Comparison of ENCODE assay signal across 9 mouse cellular contexts in genomic region chr7:141612791-141613190, GRCm38 (mm10). TPM values are rescaled to one million over a fixed set of nuclear protein-coding genes. Genes with fewer than 3 reads are reported as not detected.
A peak's percentile ranks its signal among the peaks of the same experiment; 100 is the strongest.
DNase-seq lines count a peak whose midpoint lies in the region; ATAC-seq and TF ChIP-seq lines count a peak whose summit lies in the region.
"Had no signal": no experiment of that assay in that cellular context is flagged by ENCODE, and none has a peak within 500 bp of the region (broad histone marks: within the 10 kb centered on the region; RNA-seq: fewer than 3 reads in every experiment).

No protein-coding gene starts in this region.

- H3K4me2 ChIP-seq in hindbrain, embryonic 13.5 days: no peak overlapping the region
- no peak overlapping the region for H3K4me2 ChIP-seq in hindbrain, embryonic 14.5 days (replicated peaks)
- H3K4me2 ChIP-seq in intestine, postnatal 0 days (replicated peaks; ENCODE audit: low read depth): no peak overlapping the region
- no peak overlapping the region for H3K4me2 ChIP-seq in midbrain, embryonic 14.5 days (ENCODE audit: low read length)
- H3K4me2 ChIP-seq: liver, embryonic 15.5 days had no signal

- H3K27me3 ChIP-seq in hindbrain, embryonic 13.5 days: no peaks in the 10 kb centered on the region
- H3K27me3 ChIP-seq in hindbrain, embryonic 14.5 days (ENCODE audit: control insufficient read depth, insufficient read depth, low read length): no peaks in the 10 kb centered on the region
- no peaks in the 10 kb centered on the region for H3K27me3 ChIP-seq in intestine, postnatal 0 days (replicated peaks; ENCODE audit: control insufficient read depth, insufficient read depth, low read length)
- H3K27me3 ChIP-seq in midbrain, embryonic 14.5 days (ENCODE audit: control insufficient read depth, insufficient read depth, low read length): no peaks in the 10 kb centered on the region
- H3K27me3 ChIP-seq: liver, embryonic 15.5 days had no signal

- no peaks in the 10 kb centered on the region for H3K9me3 ChIP-seq in hindbrain, embryonic 13.5 days
- H3K9me3 ChIP-seq in hindbrain, embryonic 14.5 days (ENCODE audit: control insufficient read depth, low read length): no peaks in the 10 kb centered on the region
- H3K9me3 ChIP-seq in intestine, postnatal 0 days (ENCODE audit: control insufficient read depth): no peaks in the 10 kb centered on the region
- no peaks in the 10 kb centered on the region for H3K9me3 ChIP-seq in midbrain, embryonic 14.5 days (ENCODE audit: control insufficient read depth, low read length)
- H3K9me3 ChIP-seq: liver, embryonic 15.5 days had no signal

- H3K27ac ChIP-seq in hindbrain, embryonic 13.5 days: 0 out of 2 replicates have a peak overlapping the region, but pooled peaks have one; percentile 41
- no peak overlapping the region for H3K27ac ChIP-seq in hindbrain, embryonic 14.5 days
- peak overlapping the region; percentile 77; the same call in 1 of the 2 replicates for H3K27ac ChIP-seq in intestine, postnatal 0 days (ENCODE audit: low read depth, low read length)
- no peak overlapping the region for H3K27ac ChIP-seq in midbrain, embryonic 14.5 days (replicated peaks; ENCODE audit: low read depth, low read length)

- no peak overlapping the region for H3K4me3 ChIP-seq in hindbrain, embryonic 13.5 days
- no peak overlapping the region for H3K4me3 ChIP-seq in hindbrain, embryonic 14.5 days (replicated peaks; ENCODE audit: low read length)
- H3K4me3 ChIP-seq in intestine, postnatal 0 days (ENCODE audit: low read depth, low read length): no peak overlapping the region
- H3K4me3 ChIP-seq in midbrain, embryonic 14.5 days (replicated peaks; ENCODE audit: low read depth, low read length): no peak overlapping the region
- H3K4me3 ChIP-seq: liver, embryonic 15.5 days had no signal

- TF ChIP-seq CTCF in intestine, postnatal 0 days (IDR thresholded peaks at IDR 0.05; ENCODE audit: low read depth): no peak

- H3K4me1 ChIP-seq in hindbrain, embryonic 13.5 days (replicated peaks): peaks cover 7% of the 10 kb centered on the region
- no peaks in the 10 kb centered on the region for H3K4me1 ChIP-seq in hindbrain, embryonic 14.5 days (replicated peaks; ENCODE audit: control insufficient read depth, insufficient read depth, low read length)
- H3K4me1 ChIP-seq in intestine, postnatal 0 days (replicated peaks; ENCODE audit: control insufficient read depth, insufficient read depth, low read length): peaks cover 6% of the 10 kb centered on the region; the same call in 1 of the 2 replicates
- no peaks in the 10 kb centered on the region for H3K4me1 ChIP-seq in midbrain, embryonic 14.5 days (ENCODE audit: control insufficient read depth, insufficient read depth, low read length)

- no peak overlapping the region for H3K9ac ChIP-seq in hindbrain, embryonic 13.5 days
- H3K9ac ChIP-seq in hindbrain, embryonic 14.5 days: no peak overlapping the region
- H3K9ac ChIP-seq in intestine, postnatal 0 days (ENCODE audit: low read depth, low read length): no peak overlapping the region
- no peak overlapping the region for H3K9ac ChIP-seq in midbrain, embryonic 14.5 days (replicated peaks; ENCODE audit: low read length)
- H3K9ac ChIP-seq: liver, embryonic 15.5 days had no signal

- ATAC-seq in hindbrain, embryonic 13.5 days (ENCODE audit: low FRiP score): no peak
- ATAC-seq in hindbrain, embryonic 14.5 days (ENCODE audit: low FRiP score): no peak
- ATAC-seq in intestine, postnatal 0 days: no peak
- no peak for ATAC-seq in megakaryocyte progenitor cell, adult 5-6 weeks (replicated peaks; ENCODE audit: poor library complexity)
- ATAC-seq in midbrain, embryonic 14.5 days (ENCODE audit: low FRiP score, low TSS enrichment): no peak

- DNase-seq in hindbrain, embryonic 14.5 days (ENCODE audit: low spot score): no peak
- peak; percentile 73 to 82 for DNase-seq in cerebellum, postnatal 25 days
- DNase-seq in lung, postnatal 14 days: peak; percentile 72
- DNase-seq in midbrain, embryonic 14.5 days: no peak
- no peak for DNase-seq in right cerebral cortex, postnatal 36 days (ENCODE audit: low spot score in 2 of 2)

- WGBS in hindbrain, embryonic 13.5 days: 77% methylated on average over 13 of the region's 13 CpGs
- 80% methylated on average over 13 of the region's 13 CpGs for WGBS in hindbrain, embryonic 14.5 days
- 51% methylated on average over 13 of the region's 13 CpGs for WGBS in intestine, postnatal 0 days
- 87% methylated on average over 13 of the region's 13 CpGs for WGBS in midbrain, embryonic 14.5 days

- H3K36me3 ChIP-seq in hindbrain, embryonic 13.5 days: peaks cover 84% of the 10 kb centered on the region
- H3K36me3 ChIP-seq in hindbrain, embryonic 14.5 days (replicated peaks; ENCODE audit: control insufficient read depth, insufficient read depth): peaks cover 92% of the 10 kb centered on the region
- H3K36me3 ChIP-seq in intestine, postnatal 0 days (ENCODE audit: control insufficient read depth, insufficient read depth): peaks cover 85% of the 10 kb centered on the region
- H3K36me3 ChIP-seq in midbrain, embryonic 14.5 days (ENCODE audit: control insufficient read depth, insufficient read depth, low read length): peaks cover 83% of the 10 kb centered on the region

RNA-seq across cellular contexts. Expression of gene Muc6, which starts 42.3 kb away (rescaled TPM):
- 0.21 and 0.23 TPM in 2 replicates for polyA plus RNA-seq in hindbrain, embryonic 13.5 days (2015; fragmentation: Nextera tagmentation; extraction: Ambion mirVana)
- 0.18 and 0.33 TPM in 2 replicates for polyA plus RNA-seq in hindbrain, embryonic 14.5 days (2014; fragmentation: Nextera tagmentation; extraction: Ambion mirVana)
- polyA plus RNA-seq in intestine, postnatal 0 days (2015; fragmentation: Nextera tagmentation; extraction: Ambion mirVana): 8.9 and 9.8 TPM in 2 replicates
- total RNA-seq in megakaryocyte progenitor cell, adult 5-6 weeks (2015): 0.37 and 0.77 TPM in 2 replicates
- total RNA-seq in megakaryocyte progenitor cell, adult 5-6 weeks (2017): 0.08 and 0.10 TPM in 2 replicates
- 0.15 and 0.29 TPM in 2 replicates for polyA plus RNA-seq in midbrain, embryonic 14.5 days (2014; fragmentation: Nextera tagmentation; extraction: Ambion mirVana)

RNA-seq across cellular contexts. Expression of gene Ap2a2, which starts 50.8 kb away (rescaled TPM):
- polyA plus RNA-seq in hindbrain, embryonic 13.5 days (2015; fragmentation: Nextera tagmentation; extraction: Ambion mirVana): 105 and 111 TPM in 2 replicates
- 104 TPM in 2 replicates for polyA plus RNA-seq in hindbrain, embryonic 14.5 days (2014; fragmentation: Nextera tagmentation; extraction: Ambion mirVana)
- polyA plus RNA-seq in intestine, postnatal 0 days (2015; fragmentation: Nextera tagmentation; extraction: Ambion mirVana): 69.7 and 76.6 TPM in 2 replicates
- total RNA-seq in megakaryocyte progenitor cell, adult 5-6 weeks (2015): 18.3 and 20.0 TPM in 2 replicates
- 23.4 and 23.6 TPM in 2 replicates for total RNA-seq in megakaryocyte progenitor cell, adult 5-6 weeks (2017)
- polyA plus RNA-seq in midbrain, embryonic 14.5 days (2014; fragmentation: Nextera tagmentation; extraction: Ambion mirVana): 95.4 and 103 TPM in 2 replicates

Comparison
In these comparisons a context has a peak if more than half of its experiments do, and no peak if none do; other contexts are left out.
1. H3K27ac ChIP-seq: peak in hindbrain, embryonic 13.5 days (single experiment) and intestine, postnatal 0 days (single experiment); none in hindbrain, embryonic 14.5 days (single experiment) and midbrain, embryonic 14.5 days (single experiment).
2. DNase-seq: peak in cerebellum, postnatal 25 days (2 of 2) and lung, postnatal 14 days (single experiment); none in hindbrain, embryonic 14.5 days (single experiment), midbrain, embryonic 14.5 days (single experiment) and right cerebral cortex, postnatal 36 days (0 of 2).